Mouse (Mus musculus) liver, embryonic 16.5 days (tissue): ENCODE results near the gene Ldlrad2. TPM values are rescaled to one million over a fixed set of nuclear protein-coding genes. Genes with fewer than 3 reads are reported as not detected.

Experiments used
- ATAC-seq: fragments of 200-750 bp; cut with Nextera tagmentation; 2 replicates; pipeline ENCODE4 v1.8.0; 2017; ENCODE audit warnings: low read depth, mild to moderate bottlenecking, moderate number of reproducible peaks, moderate library complexity
- H3K27ac ChIP-seq: fragments of 300-500 bp; sonication (generic); 2 replicates; pipeline ENCODE4 v1.5.1; 2014; ENCODE audit warnings: mild to moderate bottlenecking, low read length
- H3K27me3 ChIP-seq: fragments of 300-500 bp; sonication (generic); 2 replicates; pipeline ENCODE4 v1.6.1; 2014; ENCODE audit warnings: low read depth, low read length, mixed read lengths; ENCODE audit not compliant: control insufficient read depth, insufficient read depth
- H3K36me3 ChIP-seq: fragments of 300-500 bp; sonication (generic); 2 replicates; pipeline ENCODE4 v1.6.1; 2014; ENCODE audit warnings: mild to moderate bottlenecking; ENCODE audit not compliant: control insufficient read depth, insufficient read depth
- H3K4me1 ChIP-seq: fragments of 300-500 bp; sonication (generic); 2 replicates; pipeline ENCODE4 v1.6.1; 2014; ENCODE audit warnings: low read depth, low read length, mixed read lengths; ENCODE audit not compliant: control insufficient read depth
- H3K4me2 ChIP-seq: fragments of 300-500 bp; sonication (generic); 2 replicates; pipeline ENCODE4 v1.6.1; 2014; ENCODE audit warnings: low read depth, low read length, mixed read lengths
- H3K4me3 ChIP-seq: fragments of 300-500 bp; sonication (generic); 2 replicates; pipeline ENCODE4 v1.5.1; 2014; ENCODE audit warnings: low read depth, mild to moderate bottlenecking, low read length
- H3K9ac ChIP-seq: fragments of 300-500 bp; sonication (generic); 2 replicates; pipeline ENCODE4 v1.6.1; 2014; ENCODE audit warnings: low read depth, low read length
- H3K9me3 ChIP-seq: fragments of 300-500 bp; sonication (generic); replicated peaks from 2 replicates; pipeline ENCODE4 v1.6.1; 2016; ENCODE audit warnings: low read length; ENCODE audit not compliant: control insufficient read depth
- WGBS: fragments of 180-500 bp; shearing (Covaris S2); extraction: QIAGEN DNeasy Blood & Tissue Kit; methylation state at CpG from one replicate; pipeline ENCODE4 v1.1.7; 2014; ENCODE audit not compliant: insufficient replicate concordance; 5-methylcytosine and 5-hydroxymethylcytosine counted together
- polyA plus RNA-seq: library from polyadenylated mRNA; unstranded; fragments of >200 nt; fragmentation: Nextera tagmentation; extraction: Ambion mirVana; gene quantifications from 2 replicates; pipeline ENCODE4 v1.2.1, GENCODE M21; 2015

Ldlrad2 gene
- polyA plus RNA-seq = not detected in 2 replicates

DNA sequence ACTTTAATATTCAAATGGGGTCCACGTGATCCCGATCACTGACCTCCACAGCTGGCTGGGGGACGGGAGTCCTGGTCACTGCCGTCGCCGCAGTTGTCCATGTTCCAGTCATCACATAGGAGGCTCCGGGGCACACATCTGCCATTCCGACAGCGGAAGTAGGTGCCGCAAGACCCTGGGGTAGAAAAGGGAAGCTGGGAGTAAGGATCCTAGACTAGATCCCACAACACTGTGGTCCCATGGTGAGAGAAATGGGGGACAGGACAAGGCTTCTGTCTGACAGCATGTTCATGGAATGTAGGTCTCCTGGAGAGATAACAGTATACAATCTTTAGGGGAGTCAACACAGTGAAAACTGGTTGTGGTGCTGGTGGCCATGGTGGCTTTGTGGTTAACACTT, at the start of gene Ldlrad2:
Gene Ldlrad2 (minus strand): TSS at position 101 of the 400 bp plus-strand sequence.
- WGBS = 80% methylated on average over 10 of the region's 10 CpGs
- no peaks in the 10 kb centered on the region for H3K9me3 ChIP-seq
- no peaks in the 10 kb centered on the region for H3K36me3 ChIP-seq
- H3K27me3 ChIP-seq = peaks cover 10% of the 10 kb centered on the region
- H3K27ac ChIP-seq = no peak within 1 kb of the TSS
- no peak within 1 kb of the TSS for H3K9ac ChIP-seq
- H3K4me3 ChIP-seq = no peak within 1 kb of the TSS
- H3K4me1 ChIP-seq = no peaks in the 10 kb centered on the region; the same call in 1 of the 2 replicates
- H3K4me2 ChIP-seq = no peak within 1 kb of the TSS
- ATAC-seq = no peak

DNA sequence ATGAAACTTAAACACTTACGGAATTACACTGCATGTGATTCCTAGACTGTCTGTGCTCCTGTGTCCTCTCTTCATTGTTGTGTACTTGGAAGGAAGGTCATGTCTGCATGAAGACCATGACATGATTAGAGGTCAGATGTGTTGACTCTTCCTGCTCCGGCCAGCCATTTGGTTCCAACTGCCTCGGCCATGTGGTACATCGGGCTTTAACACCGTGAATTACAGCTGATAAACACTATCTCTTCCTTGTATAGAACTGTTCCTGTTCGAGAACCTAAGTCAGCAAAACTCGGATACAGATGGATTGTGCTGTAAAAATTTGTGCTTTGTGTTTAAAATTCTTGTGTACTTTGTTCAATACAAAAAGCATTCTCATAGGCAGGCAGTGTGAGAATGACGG, 48.5 kb upstream of the Ldlrad2 start:
- ATAC-seq = no peak
- no peaks in the 10 kb centered on the region for H3K4me1 ChIP-seq
- H3K36me3 ChIP-seq = peaks cover 51% of the 10 kb centered on the region
- 78% methylated on average over 8 of the region's 8 CpGs for WGBS
- H3K27me3 ChIP-seq = no peaks in the 10 kb centered on the region
- H3K9ac ChIP-seq = no peak overlapping the region
- no peak overlapping the region for H3K4me3 ChIP-seq
- H3K9me3 ChIP-seq = no peaks in the 10 kb centered on the region
- H3K4me2 ChIP-seq = no peak overlapping the region
- no peak overlapping the region for H3K27ac ChIP-seq

DNA sequence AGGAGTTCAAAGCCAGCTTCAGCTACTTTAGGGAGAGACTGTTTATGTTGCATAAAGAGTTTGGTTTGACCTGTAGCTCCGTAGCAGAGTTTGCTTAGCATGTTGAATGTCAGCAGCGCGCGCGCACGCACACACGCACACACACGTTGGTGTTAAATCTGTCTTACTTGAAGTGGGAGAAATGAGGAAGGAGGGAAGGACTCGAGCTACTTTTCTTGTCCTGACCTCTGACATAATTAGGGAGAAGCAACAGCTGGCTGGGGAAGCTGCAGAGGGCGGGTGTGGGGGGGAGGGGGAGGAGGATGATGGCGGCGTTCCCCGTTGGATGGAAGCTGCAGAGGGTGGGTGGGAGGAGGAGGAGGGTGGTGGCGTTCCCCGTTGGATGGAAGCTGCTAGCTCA, 35.9 kb upstream of the Ldlrad2 start:
- Histone ChIP-seq H3K27ac (peak overlapping the region; percentile 30; the same call in 1 of the 2 replicates), H3K9ac (no peak overlapping the region), H3K4me2 (no peak overlapping the region), H3K27me3 (no peaks in the 10 kb centered on the region), H3K4me3 (no peak overlapping the region), H3K36me3 (peaks cover 65% of the 10 kb centered on the region), H3K9me3 (no peaks in the 10 kb centered on the region), H3K4me1 (peaks cover 6% of the 10 kb centered on the region)
- no peak for ATAC-seq
- 47% methylated on average over 14 of the region's 15 CpGs for WGBS

DNA sequence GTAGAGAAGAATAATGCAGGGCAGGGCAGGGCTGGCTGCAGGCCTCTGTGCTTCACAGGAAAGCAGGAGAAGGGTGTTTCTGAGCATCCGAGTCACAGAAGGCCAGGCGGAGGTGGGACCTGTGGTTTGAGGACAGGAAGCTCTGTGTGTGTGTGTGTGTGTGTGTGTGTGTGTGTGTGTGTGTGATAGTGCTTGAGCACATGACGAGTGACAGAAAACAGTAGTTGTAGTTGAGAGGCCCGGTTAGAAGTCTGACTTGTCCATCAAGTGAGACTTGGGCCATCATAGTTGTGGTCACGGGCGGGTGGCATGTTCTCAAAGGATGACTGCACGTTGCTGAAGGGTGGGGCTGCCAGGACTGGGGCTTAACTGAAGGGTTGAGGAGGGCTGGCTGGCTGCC, 35.3 kb upstream of the Ldlrad2 start:
- WGBS = 25% methylated on average over 7 of the region's 7 CpGs
- no peaks in the 10 kb centered on the region for H3K9me3 ChIP-seq
- ATAC-seq = peak; percentile 43; the same call in 1 of the 2 replicates
- no peak overlapping the region for H3K9ac ChIP-seq
- H3K27me3 ChIP-seq = no peaks in the 10 kb centered on the region
- peak overlapping the region; percentile 30; the same call in 1 of the 2 replicates for H3K27ac ChIP-seq
- H3K4me2 ChIP-seq = no peak overlapping the region
- H3K4me3 ChIP-seq = no peak overlapping the region
- peaks cover 67% of the 10 kb centered on the region for H3K36me3 ChIP-seq
- H3K4me1 ChIP-seq = peaks cover 6% of the 10 kb centered on the region

DNA sequence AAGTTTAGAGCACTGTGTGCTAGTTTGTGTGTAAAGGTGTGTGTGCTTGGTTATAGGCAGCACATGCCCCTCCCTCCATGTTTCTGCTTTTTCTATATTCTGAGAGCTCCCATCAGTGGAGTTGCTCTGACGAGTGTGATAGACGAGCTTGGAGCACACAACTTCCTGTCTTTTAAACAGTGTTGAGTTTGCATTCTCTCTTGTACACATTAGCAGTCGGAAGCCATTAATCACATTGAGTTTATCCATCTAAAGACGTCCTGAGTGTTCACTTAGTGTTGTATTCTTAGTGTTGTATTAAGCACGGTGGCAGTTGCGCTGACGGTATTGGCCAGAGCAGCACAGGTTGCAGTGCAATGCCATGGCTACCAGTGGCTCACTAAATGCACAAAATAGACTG, 34.9 kb upstream of the Ldlrad2 start:
- WGBS = 30% methylated on average over 7 of the region's 7 CpGs
- ATAC-seq = no peak
- no peak overlapping the region for H3K4me3 ChIP-seq
- H3K36me3 ChIP-seq = peaks cover 67% of the 10 kb centered on the region
- H3K4me1 ChIP-seq = peaks cover 6% of the 10 kb centered on the region
- H3K27me3 ChIP-seq = no peaks in the 10 kb centered on the region
- no peak overlapping the region for H3K27ac ChIP-seq
- H3K9me3 ChIP-seq = no peaks in the 10 kb centered on the region
- no peak overlapping the region for H3K4me2 ChIP-seq
- H3K9ac ChIP-seq = no peak overlapping the region

DNA sequence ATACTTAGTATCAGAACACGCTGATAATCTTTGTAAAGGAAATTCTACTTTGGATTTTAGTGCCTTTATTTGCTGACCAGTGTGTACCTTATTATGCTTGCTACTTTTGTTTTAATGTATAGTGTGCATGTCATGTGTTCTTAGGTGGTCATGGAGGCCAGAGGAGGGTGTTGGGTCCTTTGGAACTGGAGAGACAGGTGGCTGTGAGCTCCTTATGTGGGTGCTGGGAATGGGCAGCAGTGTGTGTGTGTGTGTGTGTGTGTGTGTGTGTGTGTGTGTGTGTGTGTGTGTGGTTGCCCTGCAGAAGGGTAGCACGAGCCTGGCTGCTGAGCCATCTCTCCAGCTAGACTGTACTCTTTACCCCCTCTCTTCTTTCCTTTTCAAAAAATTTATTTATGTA, 32.7 kb upstream of the Ldlrad2 start:
- 90% methylated on average over 2 of the region's 2 CpGs for WGBS
- Histone ChIP-seq H3K27ac (no peak overlapping the region), H3K4me2 (no peak overlapping the region), H3K9me3 (no peaks in the 10 kb centered on the region), H3K9ac (no peak overlapping the region), H3K4me1 (peaks cover 18% of the 10 kb centered on the region), H3K36me3 (peaks cover 50% of the 10 kb centered on the region), H3K4me3 (no peak overlapping the region), H3K27me3 (no peaks in the 10 kb centered on the region)
- ATAC-seq = no peak

DNA sequence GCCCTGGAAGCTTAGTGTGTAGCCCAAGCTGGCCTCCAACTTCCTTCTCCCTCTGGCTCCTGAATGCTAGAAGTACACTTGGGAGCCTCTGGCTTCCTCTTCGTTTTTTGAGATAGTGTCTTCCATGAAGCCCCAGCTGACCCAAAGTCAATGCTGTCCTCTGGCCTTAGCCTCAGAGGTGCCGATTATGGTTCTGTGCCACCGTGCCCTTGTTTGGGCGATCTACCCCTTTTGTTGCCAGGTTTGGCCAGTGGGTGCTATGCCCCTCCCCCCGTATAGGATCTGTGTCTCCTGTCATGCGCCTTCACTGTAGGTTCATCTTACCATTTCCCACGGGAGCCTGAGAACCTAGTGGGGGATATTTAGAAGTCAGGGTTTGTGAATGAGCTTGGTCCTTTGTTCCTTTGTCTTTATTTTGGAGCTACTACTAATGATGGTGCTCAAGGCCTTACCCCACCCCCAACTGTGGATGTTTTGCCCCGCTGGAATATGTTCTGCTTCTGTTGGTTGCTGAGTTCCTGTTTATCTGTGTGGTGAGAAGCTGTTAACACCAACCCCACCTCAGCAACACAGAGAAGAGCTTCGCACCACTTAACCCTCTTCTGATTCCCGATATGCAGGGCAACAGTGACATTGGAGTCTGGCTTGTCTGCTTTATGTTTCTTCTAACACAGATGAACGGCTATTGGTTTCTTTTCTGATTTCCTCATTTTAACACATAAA, 29.2 kb upstream of the Ldlrad2 start:
- Histone ChIP-seq H3K4me1 (peaks cover 30% of the 10 kb centered on the region), H3K9ac (no peak overlapping the region), H3K4me3 (no peak overlapping the region), H3K27ac (no peak overlapping the region), H3K36me3 (peaks cover 26% of the 10 kb centered on the region), H3K4me2 (no peak overlapping the region), H3K9me3 (no peaks in the 10 kb centered on the region), H3K27me3 (no peaks in the 10 kb centered on the region)
- WGBS = 35% methylated on average over 11 of the region's 11 CpGs
- ATAC-seq = no peak

DNA sequence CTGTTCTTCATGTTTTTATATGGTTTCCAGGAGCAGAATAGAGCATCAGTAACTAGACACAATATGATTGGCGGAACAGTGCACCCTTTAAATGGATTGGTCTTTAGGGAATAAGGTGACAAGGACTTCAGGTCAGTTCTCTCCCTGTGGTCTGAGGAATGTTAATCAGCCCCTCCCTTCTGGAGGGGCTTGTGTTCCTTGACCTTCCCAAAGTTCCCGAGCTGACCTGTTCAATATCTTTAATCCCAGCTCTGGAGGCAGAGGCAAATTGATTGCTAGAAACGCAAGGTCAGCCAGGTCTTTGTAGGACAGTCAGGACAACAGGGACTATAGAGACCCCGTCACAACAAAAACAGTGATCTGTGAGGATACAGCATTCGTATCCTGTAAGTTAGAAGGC, 24.2 kb upstream of the Ldlrad2 start:
- H3K9me3 ChIP-seq = no peaks in the 10 kb centered on the region
- H3K4me2 ChIP-seq = no peak overlapping the region
- no peak overlapping the region for H3K27ac ChIP-seq
- no peaks in the 10 kb centered on the region for H3K27me3 ChIP-seq
- WGBS = 77% methylated on average over 5 of the region's 5 CpGs
- H3K4me3 ChIP-seq = no peak overlapping the region
- no peak for ATAC-seq
- H3K4me1 ChIP-seq = peaks cover 50% of the 10 kb centered on the region
- no peaks in the 10 kb centered on the region for H3K36me3 ChIP-seq
- no peak overlapping the region for H3K9ac ChIP-seq

DNA sequence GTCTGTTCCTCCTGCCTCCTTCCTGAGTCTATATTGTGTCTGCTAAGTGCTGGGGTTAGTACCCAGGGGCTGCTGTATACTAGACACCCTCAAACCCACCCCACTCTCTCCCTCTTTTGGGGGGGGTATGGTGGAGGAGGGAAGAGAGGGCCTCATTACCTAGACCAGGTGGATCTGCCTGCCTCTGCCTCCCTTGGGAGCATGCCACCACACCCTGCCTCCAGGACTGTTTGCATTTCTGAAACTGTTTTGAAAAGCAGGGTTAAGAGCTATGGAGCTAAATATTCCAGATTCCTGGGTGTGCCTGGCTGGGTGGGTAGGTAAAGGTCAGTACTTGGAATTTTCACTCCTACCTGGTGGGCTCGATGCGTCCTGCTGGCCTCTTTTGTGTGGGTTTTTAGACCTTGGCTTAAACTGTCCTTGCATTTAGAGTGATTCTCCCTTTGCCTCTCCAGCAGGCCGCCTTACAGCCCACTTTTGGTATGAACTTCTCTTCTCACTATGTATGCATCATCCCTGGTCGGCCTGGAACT, 22.8 kb upstream of the Ldlrad2 start:
- 75% methylated on average over 4 of the region's 4 CpGs for WGBS
- ATAC-seq = no peak
- Histone ChIP-seq H3K27me3 (no peaks in the 10 kb centered on the region), H3K4me3 (no peak overlapping the region), H3K4me2 (no peak overlapping the region), H3K4me1 (peaks cover 41% of the 10 kb centered on the region), H3K9me3 (no peaks in the 10 kb centered on the region), H3K9ac (no peak overlapping the region), H3K27ac (no peak overlapping the region), H3K36me3 (no peaks in the 10 kb centered on the region)
